Mouse (Mus musculus) embryonic facial prominence, embryonic 10.5 days (tissue): ENCODE data around the gene Jazf1. TPM values are rescaled to one million over a fixed set of nuclear protein-coding genes. Genes with fewer than 3 reads are reported as not detected.

Experiments
- DNase-seq: peaks from one replicate; pipeline ENCODE4 v3.0.0-alpha.2; 2017; ENCODE audit warnings: low spot score
- H3K27ac ChIP-seq: fragments of 300-500 bp; sonication (generic); replicated peaks from 2 replicates; pipeline ENCODE4 v1.5.1; 2016; ENCODE audit warnings: mild to moderate bottlenecking
- H3K27me3 ChIP-seq: fragments of 300-500 bp; sonication (generic); replicated peaks from 2 replicates; pipeline ENCODE4 v1.6.1; 2016; ENCODE audit warnings: low read depth, mild to moderate bottlenecking; ENCODE audit not compliant: poor library complexity, severe bottlenecking
- H3K36me3 ChIP-seq: fragments of 300-500 bp; sonication (generic); replicated peaks from 2 replicates; pipeline ENCODE4 v1.6.1; 2016; ENCODE audit warnings: mild to moderate bottlenecking, moderate library complexity
- H3K4me1 ChIP-seq: fragments of 300-500 bp; sonication (generic); 2 replicates; pipeline ENCODE4 v1.6.1; 2016
- H3K4me3 ChIP-seq: fragments of 300-500 bp; sonication (generic); 2 replicates; pipeline ENCODE4 v1.5.1; 2016; ENCODE audit warnings: mild to moderate bottlenecking, moderate library complexity
- H3K9me3 ChIP-seq: fragments of 300-500 bp; sonication (generic); 2 replicates; pipeline ENCODE4 v1.6.1; 2016; ENCODE audit warnings: mild to moderate bottlenecking
- WGBS: fragments of 180-500 bp; shearing (Covaris S2); methylation state at CpG from one replicate; pipeline ENCODE4 v1.1.7; 2016; 5-methylcytosine and 5-hydroxymethylcytosine counted together
- polyA plus RNA-seq: library from polyadenylated mRNA; unstranded; fragments of >200 nt; fragmentation: Nextera tagmentation; extraction: Ambion mirVana; gene quantifications from 2 replicates; pipeline ENCODE4 v1.2.1, GENCODE M21; 2016

Gene Jazf1
- polyA plus RNA-seq, 1 experiment from 2014 or later = 3.0 TPM

DNA sequence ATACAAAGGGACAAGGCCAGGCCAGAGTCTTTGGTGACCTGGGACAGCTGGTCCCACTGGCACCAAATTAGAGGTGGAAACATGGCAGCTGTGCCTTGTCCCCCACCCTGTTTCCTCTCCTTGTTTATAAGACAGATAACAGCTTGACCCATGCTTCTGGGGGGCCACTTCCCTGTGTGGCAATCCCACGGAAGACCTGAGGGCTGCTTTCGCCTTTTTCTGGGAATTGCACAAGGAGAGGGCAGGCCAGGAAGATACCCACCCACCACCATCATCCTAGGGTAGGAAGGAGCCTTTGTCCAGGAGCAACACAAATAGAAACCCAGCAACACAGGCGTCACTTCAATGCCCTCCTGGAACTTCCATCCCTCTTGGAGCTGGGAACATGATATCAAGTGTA is 276.0 kb downstream of the Jazf1 start:
- Histone ChIP-seq H3K9me3 (no peaks in the 10 kb centered on the region), H3K36me3 (no peaks in the 10 kb centered on the region), H3K27ac (no peak overlapping the region), H3K27me3 (no peaks in the 10 kb centered on the region), H3K4me1 (peaks cover 47% of the 10 kb centered on the region), H3K4me3 (no peak overlapping the region)
- no peak for DNase-seq
- 83% methylated on average over 3 of the region's 3 CpGs for WGBS

DNA sequence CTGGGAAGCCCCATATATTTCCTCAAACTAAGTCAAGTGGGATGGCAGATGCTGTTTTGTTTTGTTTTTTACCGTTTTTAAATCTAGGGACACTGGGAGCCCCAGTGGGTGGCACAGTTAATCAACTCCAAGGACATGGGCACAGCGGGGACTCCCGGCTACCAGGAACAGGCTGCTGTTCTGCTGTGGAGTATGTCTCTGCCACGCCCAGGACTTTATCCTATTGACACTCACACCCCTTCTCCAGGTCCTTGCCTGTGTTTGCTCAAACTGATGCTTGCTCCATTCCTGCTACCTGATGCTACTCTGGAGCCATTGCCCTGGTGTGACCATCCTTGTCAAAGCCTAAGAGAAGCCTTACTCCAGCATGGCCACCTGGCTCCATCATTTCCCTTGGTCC is 277.6 kb downstream of the Jazf1 start:
- H3K4me3 ChIP-seq = no peak overlapping the region
- H3K36me3 ChIP-seq = no peaks in the 10 kb centered on the region
- H3K9me3 ChIP-seq = no peaks in the 10 kb centered on the region
- WGBS = 80% methylated on average over 4 of the region's 4 CpGs
- no peak for DNase-seq
- no peaks in the 10 kb centered on the region for H3K27me3 ChIP-seq
- no peak overlapping the region for H3K27ac ChIP-seq
- H3K4me1 ChIP-seq = peaks cover 34% of the 10 kb centered on the region

DNA sequence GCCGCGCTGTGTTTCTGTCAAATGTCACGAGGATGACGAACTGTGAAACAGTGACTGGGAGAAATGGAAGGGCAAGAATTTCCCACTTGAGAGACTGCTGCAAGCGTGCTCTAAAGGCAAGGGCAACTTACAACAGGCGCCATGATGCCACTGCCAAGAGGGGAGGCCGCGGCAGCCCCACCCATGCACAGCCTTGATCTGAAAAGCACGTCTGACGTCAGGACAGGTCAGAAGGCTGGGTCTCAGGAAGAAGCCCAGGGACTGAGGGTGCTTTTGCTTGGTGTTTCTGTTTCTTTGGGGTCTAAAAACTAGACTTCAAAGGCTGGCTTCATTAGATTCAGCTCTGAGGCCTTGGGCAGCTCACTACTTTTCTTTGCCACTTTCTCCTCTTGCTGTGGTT is 278.1 kb downstream of the Jazf1 start:
- Histone ChIP-seq H3K4me3 (no peak overlapping the region), H3K36me3 (no peaks in the 10 kb centered on the region), H3K9me3 (no peaks in the 10 kb centered on the region), H3K4me1 (peaks cover 29% of the 10 kb centered on the region), H3K27me3 (no peaks in the 10 kb centered on the region), H3K27ac (no peak overlapping the region)
- DNase-seq = no peak
- 84% methylated on average over 10 of the region's 10 CpGs for WGBS

DNA sequence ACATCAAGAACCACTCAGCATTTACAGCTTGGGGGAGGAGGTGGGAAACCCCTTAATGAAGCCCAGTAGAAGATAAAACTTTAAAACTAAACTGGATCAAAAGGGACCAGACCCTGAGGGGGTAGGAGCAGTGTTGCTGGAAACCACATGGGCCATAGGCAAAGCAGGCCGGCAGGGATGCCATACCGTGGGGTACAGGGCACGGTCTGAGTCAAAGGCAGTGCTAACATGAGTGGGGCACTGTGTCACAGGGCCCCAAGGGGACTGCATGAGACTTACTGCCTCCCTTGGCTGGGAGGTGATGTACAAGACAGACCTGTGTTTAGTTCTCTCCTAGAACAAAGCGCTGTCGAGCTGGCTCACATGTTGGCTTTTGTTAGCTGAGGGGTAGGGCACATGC is 288.9 kb downstream of the Jazf1 start:
- H3K9me3 ChIP-seq = no peaks in the 10 kb centered on the region
- H3K27ac ChIP-seq = no peak overlapping the region
- H3K4me3 ChIP-seq = no peak overlapping the region
- WGBS = 78% methylated on average over 5 of the region's 5 CpGs
- DNase-seq = no peak
- peaks cover 7% of the 10 kb centered on the region; the same call in 1 of the 2 replicates for H3K4me1 ChIP-seq
- H3K36me3 ChIP-seq = no peaks in the 10 kb centered on the region
- no peaks in the 10 kb centered on the region for H3K27me3 ChIP-seq

DNA sequence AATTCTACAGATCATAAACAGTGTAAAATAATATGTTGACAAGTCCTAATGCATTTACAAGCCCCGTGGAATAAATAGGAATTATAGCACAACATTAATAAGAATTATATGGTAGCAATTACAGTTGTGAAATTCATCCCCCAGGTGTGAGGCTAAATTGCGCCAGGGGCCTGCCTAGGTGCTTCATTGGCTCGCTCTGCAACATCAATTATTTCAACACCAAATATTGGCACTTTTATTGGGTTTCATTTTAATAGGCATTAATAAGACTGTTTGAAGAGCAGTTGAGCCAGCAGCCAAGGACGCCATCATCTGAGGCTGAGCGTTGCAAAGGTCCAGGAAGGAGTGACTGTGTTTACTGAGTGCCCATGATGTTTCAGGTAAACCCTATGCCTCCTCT is 289.9 kb downstream of the Jazf1 start:
- Histone ChIP-seq H3K9me3 (no peaks in the 10 kb centered on the region), H3K27ac (no peak overlapping the region), H3K4me3 (no peak overlapping the region), H3K36me3 (no peaks in the 10 kb centered on the region), H3K4me1 (peaks cover 7% of the 10 kb centered on the region; the same call in 1 of the 2 replicates), H3K27me3 (no peaks in the 10 kb centered on the region)
- no peak for DNase-seq
- WGBS = 90% methylated on average over 5 of the region's 5 CpGs

DNA sequence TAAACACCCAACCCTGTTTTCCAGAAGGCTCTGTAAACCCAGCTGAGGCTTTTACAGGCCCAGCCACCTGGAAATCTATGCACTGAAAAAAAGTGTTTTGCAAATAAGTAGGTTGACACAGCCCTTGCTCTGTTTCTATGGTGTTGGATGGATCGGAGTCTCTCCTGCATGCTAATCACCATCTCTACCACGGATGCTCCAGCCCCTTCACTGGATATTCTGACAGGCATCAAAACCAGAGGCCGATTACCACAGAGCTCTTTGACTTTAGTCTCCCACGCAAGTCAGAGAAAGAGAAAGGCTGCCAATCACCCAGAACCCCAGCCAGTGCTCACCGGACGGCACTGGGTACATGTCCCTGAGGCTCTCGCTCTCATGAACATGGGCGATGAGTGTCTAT is 291.4 kb downstream of the Jazf1 start:
- no peak for DNase-seq
- Histone ChIP-seq H3K4me3 (no peak overlapping the region), H3K36me3 (no peaks in the 10 kb centered on the region), H3K27ac (no peak overlapping the region), H3K27me3 (no peaks in the 10 kb centered on the region), H3K9me3 (no peaks in the 10 kb centered on the region), H3K4me1 (peaks cover 7% of the 10 kb centered on the region; the same call in 1 of the 2 replicates)
- WGBS = 91% methylated on average over 8 of the region's 8 CpGs

DNA sequence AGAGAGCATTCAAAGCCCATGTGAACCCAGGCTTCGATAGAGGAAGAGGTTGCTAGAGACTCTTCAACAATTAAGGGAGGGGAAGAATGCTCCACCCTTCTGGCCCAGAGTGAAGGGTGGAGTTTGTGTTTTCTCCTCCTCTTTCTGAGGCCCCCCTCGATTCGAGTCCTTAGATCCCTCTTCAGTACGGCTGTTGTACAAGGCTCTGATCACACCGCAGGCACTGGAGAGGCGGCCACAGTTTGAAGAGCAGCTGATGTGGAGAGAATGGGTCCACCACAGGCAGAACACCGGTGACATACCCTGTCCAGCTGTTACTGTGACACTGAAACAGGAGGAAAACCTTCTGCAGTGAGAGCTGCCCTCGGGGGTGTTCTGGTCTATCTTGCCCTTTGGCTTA is 292.5 kb downstream of the Jazf1 start:
- Histone ChIP-seq H3K27ac (no peak overlapping the region), H3K9me3 (no peaks in the 10 kb centered on the region), H3K4me3 (no peak overlapping the region), H3K27me3 (no peaks in the 10 kb centered on the region), H3K36me3 (no peaks in the 10 kb centered on the region), H3K4me1 (peaks cover 7% of the 10 kb centered on the region; the same call in 1 of the 2 replicates)
- WGBS = 83% methylated on average over 8 of the region's 8 CpGs
- DNase-seq = no peak

DNA sequence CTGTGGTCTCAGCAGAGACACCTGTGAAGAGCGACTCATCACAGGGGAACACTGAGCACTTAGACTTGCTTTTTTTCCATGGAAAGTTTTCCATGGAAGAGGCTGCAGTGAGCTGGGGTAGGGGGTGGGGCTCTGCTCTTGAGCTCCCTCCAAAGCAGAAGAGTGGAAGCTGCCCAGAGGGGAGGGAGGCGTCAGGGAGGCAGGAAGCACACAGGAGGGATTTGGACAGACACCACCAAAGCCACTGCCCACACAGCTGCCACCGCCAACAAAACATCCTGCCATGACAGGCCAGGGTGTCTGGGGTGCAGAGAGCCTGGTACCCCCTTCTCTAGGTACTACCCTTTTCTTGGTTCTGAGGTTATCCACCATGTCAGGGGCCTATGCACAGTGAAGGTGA is 293.1 kb downstream of the Jazf1 start:
- H3K27me3 ChIP-seq = no peaks in the 10 kb centered on the region
- H3K9me3 ChIP-seq = no peaks in the 10 kb centered on the region
- no peak overlapping the region; the same call in 1 of the 2 replicates for H3K27ac ChIP-seq
- H3K4me1 ChIP-seq = peaks cover 7% of the 10 kb centered on the region; the same call in 1 of the 2 replicates
- peaks cover 4% of the 10 kb centered on the region; the same call in 1 of the 2 replicates for H3K36me3 ChIP-seq
- 80% methylated on average over 3 of the region's 3 CpGs for WGBS
- no peak for DNase-seq
- no peak overlapping the region for H3K4me3 ChIP-seq

DNA sequence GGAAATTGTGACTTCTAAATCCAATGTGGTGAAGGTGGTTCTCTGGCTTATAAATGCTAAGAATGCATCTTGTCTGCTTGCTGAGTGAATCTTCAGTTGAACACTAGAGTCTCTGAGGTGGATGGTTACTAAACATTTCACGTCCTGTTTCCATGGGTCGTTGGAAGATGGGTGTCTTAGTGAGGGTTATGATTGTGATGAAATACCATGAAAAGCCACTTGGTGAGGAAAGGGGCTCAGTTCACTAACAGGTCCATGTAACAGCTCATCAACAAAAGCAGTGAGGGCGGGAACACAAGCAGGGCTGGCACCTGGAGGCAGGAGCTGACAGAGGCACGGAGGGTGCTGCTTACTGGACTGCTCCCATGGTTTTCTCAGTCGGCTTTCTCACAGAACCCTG is 295.3 kb downstream of the Jazf1 start:
- peaks cover 20% of the 10 kb centered on the region for H3K36me3 ChIP-seq
- H3K4me3 ChIP-seq = no peak overlapping the region
- H3K9me3 ChIP-seq = no peaks in the 10 kb centered on the region
- no peak overlapping the region for H3K27ac ChIP-seq
- peaks cover 7% of the 10 kb centered on the region; the same call in 1 of the 2 replicates for H3K4me1 ChIP-seq
- DNase-seq = no peak
- 81% methylated on average over 5 of the region's 5 CpGs for WGBS
- H3K27me3 ChIP-seq = no peaks in the 10 kb centered on the region

DNA sequence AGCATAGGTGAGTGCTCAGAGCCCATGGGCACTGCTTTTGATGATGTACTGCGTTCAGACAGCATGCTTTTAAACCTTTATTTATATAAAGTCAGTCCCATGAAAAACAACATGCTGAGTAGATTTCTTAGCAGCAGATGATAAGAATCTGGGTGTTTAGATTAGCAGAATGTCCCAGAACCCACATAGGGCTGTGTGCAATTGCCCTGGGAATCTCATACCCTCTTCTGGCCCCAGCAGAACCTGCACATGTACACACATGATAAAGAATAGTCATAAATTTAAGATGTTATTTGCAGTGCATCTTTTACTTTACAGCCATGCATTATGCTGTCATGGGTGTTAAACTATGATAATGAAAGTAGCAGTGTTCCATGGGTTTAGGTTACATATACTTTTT is 297.6 kb downstream of the Jazf1 start:
- no peaks in the 10 kb centered on the region for H3K27me3 ChIP-seq
- 88% methylated on average over 1 of the region's 1 CpGs for WGBS

DNA sequence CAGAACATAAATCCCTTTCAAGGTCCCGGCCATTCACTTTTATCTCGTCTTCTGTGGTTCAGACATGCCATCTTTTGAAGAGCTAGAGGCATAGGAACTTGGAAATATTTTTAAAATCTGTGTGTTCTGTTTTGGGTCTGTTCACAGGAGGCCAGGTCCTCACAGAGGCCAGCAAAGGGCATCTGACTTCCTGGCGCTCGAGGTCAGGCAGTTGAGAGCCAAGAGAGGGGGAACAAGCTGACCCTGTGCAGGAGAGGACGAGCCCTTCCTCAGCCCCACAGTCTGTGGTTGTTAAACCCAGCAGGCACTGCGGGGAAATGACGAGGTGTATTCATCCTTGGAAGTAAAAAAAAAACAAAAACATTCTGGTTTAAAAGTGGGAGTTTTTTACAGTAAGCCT is 303.2 kb downstream of the Jazf1 start:
- Histone ChIP-seq H3K36me3 (peaks cover 71% of the 10 kb centered on the region), H3K9me3 (no peaks in the 10 kb centered on the region)
- 57% methylated on average over 7 of the region's 7 CpGs for WGBS

More for the DNA sequence above, 297.6 kb downstream of the Jazf1 start:
- Histone ChIP-seq H3K4me3 (no peak overlapping the region), H3K4me1 (peaks cover 7% of the 10 kb centered on the region; the same call in 1 of the 2 replicates), H3K36me3 (peaks cover 41% of the 10 kb centered on the region), H3K27ac (no peak overlapping the region), H3K9me3 (no peaks in the 10 kb centered on the region)
- no peak for DNase-seq

DNA sequence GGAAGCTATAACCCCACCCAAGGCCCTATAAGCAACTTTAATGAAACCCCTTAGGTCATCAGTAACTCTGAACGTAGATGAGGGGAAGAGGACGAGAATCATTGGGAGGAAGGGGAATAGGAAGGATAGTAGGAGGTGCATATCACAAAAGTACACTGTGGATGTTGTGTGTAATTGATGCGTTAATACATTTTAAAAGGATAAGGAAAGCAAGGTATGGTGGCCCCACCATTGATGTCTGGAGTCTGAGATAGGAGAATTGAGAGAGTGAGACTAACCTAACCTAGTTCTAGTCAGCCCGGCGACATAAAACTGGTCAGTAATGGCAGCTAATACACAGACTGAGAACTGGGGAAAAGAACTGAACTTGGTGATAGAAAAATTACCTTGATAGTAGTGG is 315.6 kb downstream of the Jazf1 start:
- H3K36me3 ChIP-seq = peaks cover 65% of the 10 kb centered on the region
- no peaks in the 10 kb centered on the region for H3K9me3 ChIP-seq
- no peaks in the 10 kb centered on the region for H3K4me1 ChIP-seq
- 93% methylated on average over 5 of the region's 5 CpGs for WGBS
- no peak for DNase-seq
- no peaks in the 10 kb centered on the region for H3K27me3 ChIP-seq
- no peak overlapping the region for H3K27ac ChIP-seq
- no peak overlapping the region for H3K4me3 ChIP-seq

More for the DNA sequence above, 303.2 kb downstream of the Jazf1 start:
- DNase-seq = no peak
- Histone ChIP-seq H3K4me1 (no peaks in the 10 kb centered on the region), H3K4me3 (no peak overlapping the region), H3K27me3 (no peaks in the 10 kb centered on the region), H3K27ac (no peak overlapping the region)

DNA sequence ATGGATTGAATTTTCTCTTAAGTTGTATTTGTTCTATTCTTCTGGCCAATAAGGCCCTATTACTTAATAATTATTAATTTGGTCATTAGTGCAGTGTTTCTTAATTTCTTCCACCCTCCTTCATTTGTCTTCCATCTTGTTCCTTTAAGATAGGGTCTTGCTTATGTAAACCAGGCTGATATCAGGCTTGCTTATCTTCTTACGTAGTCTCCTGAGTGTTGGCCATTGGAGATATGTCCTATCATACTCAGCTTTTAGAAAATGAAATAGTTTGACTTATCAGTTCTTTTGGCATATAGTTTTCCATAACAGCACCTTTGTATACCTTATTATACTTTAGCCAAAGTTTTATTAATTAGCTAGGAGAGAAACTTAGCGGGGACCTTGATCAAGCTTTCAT is 333.8 kb downstream of the Jazf1 start:
- no peak for DNase-seq
- peaks cover 46% of the 10 kb centered on the region for H3K36me3 ChIP-seq
- 95% methylated on average over 2 of the region's 2 CpGs for WGBS
- no peaks in the 10 kb centered on the region for H3K4me1 ChIP-seq
- no peaks in the 10 kb centered on the region for H3K9me3 ChIP-seq
- no peaks in the 10 kb centered on the region for H3K27me3 ChIP-seq
- no peak overlapping the region for H3K4me3 ChIP-seq
- no peak overlapping the region for H3K27ac ChIP-seq

DNA sequence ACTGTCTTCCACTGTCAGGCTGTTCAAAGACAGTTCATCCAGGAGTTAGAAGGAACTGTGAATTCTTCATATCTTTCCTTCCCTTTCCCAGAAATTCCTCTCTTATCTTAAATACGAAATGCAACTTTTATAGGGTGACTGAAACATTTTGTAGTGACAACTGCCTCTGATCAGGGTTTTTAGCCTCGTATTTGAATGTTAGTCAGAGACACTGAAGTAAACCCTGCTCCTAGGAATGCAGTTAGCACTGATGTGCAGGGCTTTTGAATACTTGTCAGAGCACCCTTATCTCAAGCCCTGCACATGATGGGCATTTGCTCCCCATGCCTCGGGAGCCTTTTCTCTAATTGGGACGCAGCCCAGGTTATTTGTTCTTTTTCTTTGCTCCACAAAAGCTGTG is 338.1 kb downstream of the Jazf1 start:
- Histone ChIP-seq H3K9me3 (no peaks in the 10 kb centered on the region), H3K36me3 (peaks cover 47% of the 10 kb centered on the region), H3K27ac (no peak overlapping the region), H3K4me3 (no peak overlapping the region), H3K27me3 (no peaks in the 10 kb centered on the region), H3K4me1 (no peaks in the 10 kb centered on the region)
- no peak for DNase-seq
- 85% methylated on average over 4 of the region's 4 CpGs for WGBS
